Mouse (Mus musculus): Measurements from ENCODE around the gene Ckap5.

GRCm38 (mm10) chr2:91600475-91600874, 73.9 kb downstream of the Ckap5 start:
- no peak for TF ChIP-seq CTCF (IDR thresholded peaks at IDR 0.05; ENCODE audit: insufficient read depth, low read depth, low read length)
- no peak for TF ChIP-seq POLR2A (IDR thresholded peaks at IDR 0.05; ENCODE audit: insufficient read depth, low read depth, low read length)
